Mouse (Mus musculus) forebrain, embryonic 13.5 days (tissue): ENCODE results near the gene 1700003H04Rik. TPM values are rescaled to one million over a fixed set of nuclear protein-coding genes. Genes with fewer than 3 reads are reported as not detected.

Experiments used
- ATAC-seq: fragments of 200-750 bp; cut with Nextera tagmentation; 2 replicates; pipeline ENCODE4 v1.8.0; 2017
- H3K27ac ChIP-seq: fragments of 300-500 bp; sonication (generic); 2 replicates; pipeline ENCODE4 v1.5.1; 2015; ENCODE audit warnings: inconsistent platforms, mild to moderate bottlenecking, moderate library complexity
- H3K27me3 ChIP-seq: fragments of 300-500 bp; sonication (generic); 2 replicates; pipeline ENCODE4 v1.6.1; 2015; ENCODE audit warnings: mild to moderate bottlenecking, inconsistent platforms
- H3K36me3 ChIP-seq: fragments of 300-500 bp; sonication (generic); 2 replicates; pipeline ENCODE4 v1.6.1; 2015; ENCODE audit warnings: mild to moderate bottlenecking, inconsistent platforms; ENCODE audit not compliant: poor library complexity, severe bottlenecking
- H3K4me1 ChIP-seq: fragments of 300-500 bp; sonication (generic); 2 replicates; pipeline ENCODE4 v1.6.1; 2015; ENCODE audit warnings: inconsistent platforms
- H3K4me2 ChIP-seq: fragments of 300-500 bp; sonication (generic); 2 replicates; pipeline ENCODE4 v1.6.1; 2015; ENCODE audit warnings: inconsistent platforms, mild to moderate bottlenecking, moderate library complexity
- H3K4me3 ChIP-seq: fragments of 300-500 bp; sonication (generic); 2 replicates; pipeline ENCODE4 v1.5.1; 2015; ENCODE audit warnings: mild to moderate bottlenecking, inconsistent platforms
- H3K9ac ChIP-seq: fragments of 300-500 bp; sonication (generic); 2 replicates; pipeline ENCODE4 v1.6.1; 2015; ENCODE audit warnings: mild to moderate bottlenecking, inconsistent platforms
- H3K9me3 ChIP-seq: fragments of 300-500 bp; sonication (generic); replicated peaks from 2 replicates; pipeline ENCODE4 v1.6.1; 2016; ENCODE audit warnings: inconsistent platforms
- WGBS: fragments of 180-500 bp; shearing (Covaris S2); methylation state at CpG from one replicate; pipeline ENCODE4 v1.1.7; 2015; 5-methylcytosine and 5-hydroxymethylcytosine counted together
- polyA plus RNA-seq: library from polyadenylated mRNA; unstranded; fragments of >200 nt; fragmentation: Nextera tagmentation; extraction: Ambion mirVana; gene quantifications from 2 replicates; pipeline ENCODE4 v1.2.1, GENCODE M21; 2015

Gene 1700003H04Rik
- polyA plus RNA-seq = not detected in 2 replicates

DNA sequence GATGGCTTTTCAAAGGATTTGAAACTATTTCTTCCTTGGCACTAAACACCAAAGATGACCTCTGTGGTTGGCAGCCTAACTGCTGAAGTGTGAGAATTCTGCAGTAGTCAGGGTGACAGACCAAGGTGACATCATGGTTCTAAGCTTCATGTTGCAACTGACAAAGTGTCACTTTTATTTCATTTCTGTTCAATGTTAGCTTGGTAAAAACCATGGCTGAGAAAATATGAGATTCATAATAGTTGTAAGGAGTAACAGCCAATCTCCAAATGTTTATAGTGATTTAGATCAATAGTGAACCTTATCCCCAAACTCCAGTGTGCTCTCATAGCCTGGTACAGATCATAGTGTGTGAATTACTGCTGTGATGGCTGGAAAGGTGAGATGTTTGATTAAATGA, at the start of gene 1700003H04Rik:
Gene 1700003H04Rik (minus strand): TSS at position 101 of the 400 bp plus-strand sequence.
- H3K27me3 ChIP-seq = no peaks in the 10 kb centered on the region
- H3K4me2 ChIP-seq = no peak within 1 kb of the TSS
- no peaks in the 10 kb centered on the region for H3K36me3 ChIP-seq
- H3K9me3 ChIP-seq = no peaks in the 10 kb centered on the region
- ATAC-seq = no peak
- no peak within 1 kb of the TSS for H3K9ac ChIP-seq
- no peak within 1 kb of the TSS for H3K4me3 ChIP-seq
- no peaks in the 10 kb centered on the region for H3K4me1 ChIP-seq
- H3K27ac ChIP-seq = no peak within 1 kb of the TSS

DNA sequence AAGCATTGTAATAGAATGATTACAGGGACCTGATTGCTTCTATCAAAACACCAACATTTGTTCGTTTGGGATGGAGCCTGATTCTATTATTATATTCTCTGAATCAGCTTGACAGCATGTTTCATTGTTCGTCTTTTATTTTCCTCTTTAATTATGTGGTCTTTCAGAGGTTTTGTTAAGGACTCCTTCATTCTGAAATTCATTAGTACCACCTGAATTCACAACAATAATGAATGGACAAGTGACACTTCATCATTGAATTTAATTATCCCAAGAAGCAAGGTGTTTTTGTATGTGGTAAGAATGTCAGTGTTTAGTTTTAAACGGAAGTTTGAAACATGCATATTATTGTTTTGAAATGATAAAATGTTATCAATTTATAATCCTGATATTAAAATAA, 42.1 kb upstream of the 1700003H04Rik start:
- WGBS = 5% methylated on average over 3 of the region's 3 CpGs
- H3K4me1 ChIP-seq = no peaks in the 10 kb centered on the region
- ATAC-seq = no peak

DNA sequence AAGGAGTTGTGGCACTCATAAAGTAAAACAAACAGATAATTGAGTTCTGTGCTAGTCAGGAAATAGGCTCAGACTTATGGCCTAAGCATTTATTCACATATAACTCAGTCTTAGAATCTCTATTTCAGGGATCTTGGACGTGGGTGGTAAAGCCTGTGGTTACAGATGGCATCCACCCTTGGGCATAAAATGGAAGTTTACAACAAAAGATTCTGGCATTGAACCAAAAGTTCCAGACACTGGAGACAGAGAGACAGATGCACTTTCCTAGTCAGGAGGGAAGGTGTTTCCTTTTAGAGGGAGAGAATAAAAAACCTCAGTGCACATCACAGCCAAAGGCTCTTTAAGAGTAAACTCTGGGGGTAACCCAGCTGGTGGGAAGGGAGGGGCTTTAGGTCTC, 32.4 kb upstream of the 1700003H04Rik start:
- no peak overlapping the region for H3K4me3 ChIP-seq
- no peak overlapping the region for H3K9ac ChIP-seq
- H3K4me1 ChIP-seq = no peaks in the 10 kb centered on the region
- H3K4me2 ChIP-seq = no peak overlapping the region
- H3K27ac ChIP-seq = no peak overlapping the region
- peak; percentile 38; the same call in 1 of the 2 replicates for ATAC-seq
- no peaks in the 10 kb centered on the region for H3K9me3 ChIP-seq
- no peaks in the 10 kb centered on the region for H3K27me3 ChIP-seq
- H3K36me3 ChIP-seq = no peaks in the 10 kb centered on the region
- 53% methylated on average over 1 of the region's 1 CpGs for WGBS

More for the DNA sequence above, 42.1 kb upstream of the 1700003H04Rik start:
- Histone ChIP-seq H3K27ac (no peak overlapping the region), H3K27me3 (no peaks in the 10 kb centered on the region), H3K36me3 (no peaks in the 10 kb centered on the region), H3K9me3 (no peaks in the 10 kb centered on the region), H3K4me3 (no peak overlapping the region), H3K4me2 (no peak overlapping the region), H3K9ac (no peak overlapping the region)

- H3K27me3 ChIP-seq = no peaks in the 10 kb centered on the region
- ATAC-seq = no peak
- H3K27ac ChIP-seq = no peak overlapping the region
- no peak overlapping the region for H3K4me2 ChIP-seq
- H3K4me1 ChIP-seq = no peaks in the 10 kb centered on the region
- no peaks in the 10 kb centered on the region for H3K36me3 ChIP-seq
- no peaks in the 10 kb centered on the region for H3K9me3 ChIP-seq
- no peak overlapping the region for H3K9ac ChIP-seq
- no peak overlapping the region for H3K4me3 ChIP-seq
Measured at GRCm38 (mm10) chr3:124609956-124610355, 29.1 kb upstream of the 1700003H04Rik start.

- Histone ChIP-seq H3K9ac (no peak overlapping the region), H3K27ac (no peak overlapping the region), H3K4me2 (no peak overlapping the region), H3K4me3 (no peak overlapping the region), H3K4me1 (no peaks in the 10 kb centered on the region), H3K27me3 (no peaks in the 10 kb centered on the region), H3K9me3 (no peaks in the 10 kb centered on the region), H3K36me3 (no peaks in the 10 kb centered on the region)
- ATAC-seq = no peak
Measured at GRCm38 (mm10) chr3:124606021-124606517, 25.2 kb upstream of the 1700003H04Rik start.

GRCm38 (mm10) chr3:124605518-124605917, 24.6 kb upstream of the 1700003H04Rik start:
- WGBS = 86% methylated on average over 1 of the region's 1 CpGs
- Histone ChIP-seq H3K9ac (no peak overlapping the region), H3K27ac (no peak overlapping the region), H3K36me3 (no peaks in the 10 kb centered on the region), H3K9me3 (no peaks in the 10 kb centered on the region), H3K4me1 (no peaks in the 10 kb centered on the region), H3K4me3 (no peak overlapping the region), H3K4me2 (no peak overlapping the region), H3K27me3 (no peaks in the 10 kb centered on the region)
- no peak for ATAC-seq

DNA sequence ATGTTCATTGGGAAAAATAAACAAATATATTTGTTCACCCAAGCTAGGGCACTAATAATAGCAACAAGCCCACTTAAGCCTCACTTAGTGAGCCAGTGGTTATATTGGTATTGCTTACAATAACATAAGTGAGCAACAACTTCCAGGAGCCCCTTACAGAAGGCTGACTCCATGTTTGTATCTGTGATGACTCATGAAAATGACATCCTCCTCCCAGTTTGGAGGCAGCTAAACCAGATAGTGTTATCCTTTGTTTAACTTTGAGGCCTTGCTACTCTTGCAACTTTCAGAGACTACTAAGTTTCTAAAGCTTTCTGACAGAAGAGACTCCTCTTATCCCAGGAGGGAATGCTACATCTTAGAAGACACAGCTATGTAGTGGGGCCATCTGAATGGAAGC, 16.9 kb upstream of the 1700003H04Rik start:
- Histone ChIP-seq H3K36me3 (no peaks in the 10 kb centered on the region), H3K4me3 (no peak overlapping the region)

GRCm38 (mm10) chr3:124587534-124587933, 6.6 kb upstream of the 1700003H04Rik start:
- Histone ChIP-seq H3K27ac (no peak overlapping the region), H3K27me3 (no peaks in the 10 kb centered on the region), H3K4me1 (no peaks in the 10 kb centered on the region), H3K9me3 (no peaks in the 10 kb centered on the region), H3K4me3 (no peak overlapping the region), H3K9ac (no peak overlapping the region), H3K4me2 (no peak overlapping the region), H3K36me3 (no peaks in the 10 kb centered on the region)
- peak; percentile 50; the same call in 1 of the 2 replicates for ATAC-seq
- 13% methylated on average over 3 of the region's 3 CpGs for WGBS

More for the DNA sequence above, 16.9 kb upstream of the 1700003H04Rik start:
- Histone ChIP-seq H3K9me3 (no peaks in the 10 kb centered on the region), H3K4me1 (no peaks in the 10 kb centered on the region), H3K27me3 (no peaks in the 10 kb centered on the region), H3K4me2 (no peak overlapping the region), H3K27ac (no peak overlapping the region), H3K9ac (no peak overlapping the region)
- ATAC-seq = no peak

DNA sequence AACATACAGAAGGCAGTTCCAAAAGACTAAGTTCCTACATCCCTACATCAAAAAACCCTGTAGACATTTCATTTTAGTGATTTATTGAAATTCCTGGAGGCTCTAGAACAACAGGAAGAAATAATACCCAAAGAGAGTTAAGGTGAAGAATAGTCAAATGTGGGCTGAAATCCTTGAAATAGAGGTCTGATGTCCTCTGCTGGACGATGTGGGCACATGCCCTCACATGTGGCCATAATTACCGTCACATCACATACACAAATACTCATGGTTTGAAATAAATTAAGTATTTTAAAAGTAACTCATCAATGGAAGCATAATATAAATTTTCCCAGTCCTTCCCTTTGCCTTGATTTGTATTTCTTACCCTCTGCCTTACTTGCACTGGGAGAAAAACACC, 4.9 kb upstream of the 1700003H04Rik start:
- 78% methylated on average over 2 of the region's 2 CpGs for WGBS
- no peaks in the 10 kb centered on the region for H3K36me3 ChIP-seq
- H3K4me2 ChIP-seq = no peak overlapping the region
- no peaks in the 10 kb centered on the region for H3K9me3 ChIP-seq
- ATAC-seq = no peak
- no peak overlapping the region for H3K27ac ChIP-seq
- H3K27me3 ChIP-seq = no peaks in the 10 kb centered on the region
- no peak overlapping the region for H3K9ac ChIP-seq
- H3K4me3 ChIP-seq = no peak overlapping the region
- H3K4me1 ChIP-seq = no peaks in the 10 kb centered on the region

DNA sequence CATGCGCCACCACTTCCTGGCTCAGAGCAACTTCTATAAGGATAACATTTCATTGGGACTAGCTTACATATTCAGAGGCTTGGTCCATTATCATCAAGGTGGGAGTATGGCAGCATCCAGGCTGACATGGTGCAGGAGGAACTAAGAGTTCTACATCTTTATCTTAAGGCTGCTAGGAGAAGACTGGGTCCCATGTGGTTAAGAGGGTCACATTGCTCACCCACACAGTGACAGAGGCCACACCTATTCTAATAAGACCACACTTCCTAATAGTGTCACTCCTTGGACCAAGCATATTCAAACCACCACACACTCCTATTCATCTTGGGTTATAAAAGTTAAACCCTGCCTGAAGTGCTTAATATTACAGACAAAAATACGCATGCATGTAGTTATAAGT, 23.6 kb downstream of the 1700003H04Rik start:
- Histone ChIP-seq H3K4me3 (no peak overlapping the region), H3K4me1 (no peaks in the 10 kb centered on the region), H3K9me3 (no peaks in the 10 kb centered on the region), H3K36me3 (no peaks in the 10 kb centered on the region), H3K9ac (no peak overlapping the region), H3K27ac (no peak overlapping the region), H3K4me2 (no peak overlapping the region), H3K27me3 (no peaks in the 10 kb centered on the region)
- 97% methylated on average over 2 of the region's 2 CpGs for WGBS
- ATAC-seq = no peak

DNA sequence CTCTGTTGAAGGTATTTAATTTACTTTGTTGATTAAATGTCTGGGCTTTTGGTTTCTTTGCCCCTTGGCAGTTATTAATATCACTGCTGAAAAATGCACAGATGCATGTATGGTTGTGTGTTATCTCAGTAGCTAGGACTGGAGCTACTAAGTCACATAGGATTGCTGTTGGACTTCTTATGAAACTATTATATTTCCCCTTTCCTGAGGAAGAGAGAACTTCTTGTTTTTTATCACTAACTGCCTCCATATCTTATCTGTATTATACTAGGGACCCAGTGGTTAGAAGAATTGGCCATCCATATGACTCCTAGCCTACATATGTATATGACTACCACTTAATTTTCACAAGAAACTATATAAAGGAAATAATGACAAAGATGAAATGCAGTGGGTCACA, 24.9 kb downstream of the 1700003H04Rik start:
- Histone ChIP-seq H3K27me3 (no peaks in the 10 kb centered on the region), H3K9me3 (no peaks in the 10 kb centered on the region)
- no peak for ATAC-seq

DNA sequence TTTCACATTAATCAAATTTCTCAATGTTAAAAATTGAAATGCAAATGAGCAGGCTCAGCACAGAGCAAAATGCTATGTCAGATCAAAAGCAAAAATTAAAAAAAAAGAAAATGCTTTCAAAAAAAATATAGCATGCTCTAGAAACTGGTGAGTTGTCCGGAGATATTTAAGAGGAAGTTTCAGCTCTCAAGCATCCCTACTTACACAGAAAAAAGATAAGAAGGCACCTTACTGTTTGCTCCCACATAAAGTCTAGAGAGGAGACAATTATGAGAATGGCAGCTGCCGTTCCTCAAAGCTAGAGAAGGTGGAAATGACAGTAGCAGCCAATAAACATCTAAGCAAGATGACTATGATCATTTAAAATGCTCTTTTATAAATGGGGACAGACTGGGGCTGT, 25.8 kb downstream of the 1700003H04Rik start:
- Histone ChIP-seq H3K27me3 (no peaks in the 10 kb centered on the region), H3K9ac (no peak overlapping the region), H3K36me3 (no peaks in the 10 kb centered on the region), H3K4me3 (no peak overlapping the region), H3K4me1 (no peaks in the 10 kb centered on the region), H3K27ac (no peak overlapping the region), H3K9me3 (no peaks in the 10 kb centered on the region), H3K4me2 (no peak overlapping the region)
- no peak for ATAC-seq
- 92% methylated on average over 2 of the region's 2 CpGs for WGBS

More for the DNA sequence above, 24.9 kb downstream of the 1700003H04Rik start:
- H3K4me2 ChIP-seq = no peak overlapping the region
- no peaks in the 10 kb centered on the region for H3K4me1 ChIP-seq
- H3K36me3 ChIP-seq = no peaks in the 10 kb centered on the region
- H3K27ac ChIP-seq = no peak overlapping the region
- no peak overlapping the region for H3K9ac ChIP-seq
- H3K4me3 ChIP-seq = no peak overlapping the region

- Histone ChIP-seq H3K9me3 (no peaks in the 10 kb centered on the region), H3K4me3 (no peak overlapping the region), H3K36me3 (no peaks in the 10 kb centered on the region), H3K4me2 (no peak overlapping the region), H3K27ac (no peak overlapping the region), H3K4me1 (no peaks in the 10 kb centered on the region), H3K27me3 (no peaks in the 10 kb centered on the region), H3K9ac (no peak overlapping the region)
- 90% methylated on average over 10 of the region's 10 CpGs for WGBS
- no peak for ATAC-seq
Measured at GRCm38 (mm10) chr3:124548898-124549297, 32.0 kb downstream of the 1700003H04Rik start.
